Mouse (Mus musculus) stomach, postnatal 0 days (tissue): Measurements from ENCODE around the gene Moap1.

Source experiments
- CTCF ChIP-seq: IDR thresholded peaks from 2 replicates; pipeline ENCODE4 v1.5.1; 2016; ENCODE audit warnings: antibody characterized with exemption, low read depth, mild to moderate bottlenecking, moderate library complexity
- EP300 ChIP-seq: optimal IDR thresholded peaks from 2 replicates; pipeline ENCODE3; 2016; ENCODE audit warnings: antibody characterized with exemption

DNA sequence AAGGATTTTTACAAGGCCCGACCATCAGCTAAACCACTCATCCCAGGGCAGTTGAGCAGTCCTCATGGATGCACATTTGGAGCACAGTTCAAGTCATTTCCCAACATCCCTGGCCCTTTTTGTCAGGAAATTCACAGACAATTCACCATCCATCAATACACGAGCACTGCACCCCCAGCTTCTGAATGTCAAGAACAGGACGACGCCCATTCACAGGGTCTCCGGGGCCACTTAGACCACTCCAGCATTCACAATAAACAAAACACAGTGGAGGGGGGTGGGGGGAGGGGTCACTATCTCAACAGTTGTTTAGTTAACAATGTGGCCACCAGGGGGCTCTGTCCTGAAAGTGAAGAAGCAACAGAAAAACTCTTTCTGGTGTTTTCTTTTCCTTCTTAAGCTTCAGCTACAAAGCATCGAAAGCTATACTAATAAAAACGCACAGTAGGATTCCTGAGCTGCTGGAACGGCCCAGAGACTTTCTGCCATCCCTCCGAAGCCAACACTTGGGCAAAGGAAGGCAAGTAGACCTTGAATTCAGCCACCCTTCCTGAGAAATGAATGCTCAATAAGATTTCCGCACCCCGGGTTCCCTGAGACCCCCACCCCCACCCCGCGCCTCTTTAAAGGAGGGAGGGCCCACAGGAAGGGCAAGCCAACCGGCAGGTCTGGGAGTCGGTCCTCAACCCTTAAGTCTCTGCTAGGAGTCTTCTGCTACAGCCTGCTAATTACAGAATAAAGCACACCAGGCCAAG is 40.9 kb downstream of the Moap1 start:
- TF ChIP-seq EP300, result no peak
- TF ChIP-seq CTCF, result peak; percentile 78
